Mouse (Mus musculus) CD4-positive helper T cell, adult 2 months (primary cell): ENCODE data around the gene Gm2832.
"Not testable (repeated sequence)": the region's sequence is repeated elsewhere in the genome, so short reads cannot be mapped to it uniquely, and the experiment has no call there.

ENCODE experiments used
- DNase-seq: peaks from one replicate; pipeline ENCODE4 v3.0.0-alpha.2; 2012; ENCODE audit warnings: low read depth, missing footprints, low spot score

Gene Gm2832

DNA sequence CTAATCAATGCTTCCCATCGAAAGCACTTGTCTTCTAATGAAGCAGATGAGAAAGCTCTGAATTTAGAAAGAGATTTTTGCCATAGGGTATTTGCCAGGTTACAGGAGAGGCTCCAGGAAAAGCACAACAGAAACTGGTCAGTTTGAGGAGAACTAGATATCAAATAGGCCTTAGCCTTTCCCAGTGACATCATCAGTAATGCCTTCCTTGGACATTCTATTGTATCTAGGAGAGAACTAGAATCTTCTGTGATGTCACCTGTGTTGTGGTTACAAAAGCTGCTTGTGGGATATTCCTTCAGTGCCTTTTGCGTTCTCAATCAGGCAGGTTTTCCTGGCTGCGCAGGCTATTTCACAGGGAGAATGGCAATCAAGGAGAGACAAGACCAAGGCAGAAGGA is at the start of gene Gm2832:
TSS of gene Gm2832 (plus strand) at position 301 of the 400 bp plus-strand sequence.
- not testable (repeated sequence) for DNase-seq

DNA sequence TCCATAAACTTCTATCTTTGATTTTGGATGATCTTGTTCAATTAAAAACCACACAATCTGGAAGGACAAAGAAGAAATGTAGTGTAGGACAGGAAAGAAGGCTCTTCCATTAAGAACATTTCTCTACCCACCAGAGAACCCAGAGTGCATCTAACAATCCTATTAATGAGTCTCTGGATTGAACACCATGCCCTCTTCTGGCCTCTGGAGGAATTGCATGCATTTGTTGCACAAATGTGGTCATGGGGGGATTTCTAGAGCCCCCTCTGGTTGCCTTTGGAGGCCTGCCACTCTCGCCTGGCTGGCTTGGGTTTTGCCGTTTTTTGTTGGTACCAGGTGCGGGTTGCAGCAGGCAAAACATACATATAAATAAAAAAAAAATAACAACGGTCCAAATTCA is 15.3 kb upstream of the Gm2832 start:
- DNase-seq: not testable (repeated sequence)

DNA sequence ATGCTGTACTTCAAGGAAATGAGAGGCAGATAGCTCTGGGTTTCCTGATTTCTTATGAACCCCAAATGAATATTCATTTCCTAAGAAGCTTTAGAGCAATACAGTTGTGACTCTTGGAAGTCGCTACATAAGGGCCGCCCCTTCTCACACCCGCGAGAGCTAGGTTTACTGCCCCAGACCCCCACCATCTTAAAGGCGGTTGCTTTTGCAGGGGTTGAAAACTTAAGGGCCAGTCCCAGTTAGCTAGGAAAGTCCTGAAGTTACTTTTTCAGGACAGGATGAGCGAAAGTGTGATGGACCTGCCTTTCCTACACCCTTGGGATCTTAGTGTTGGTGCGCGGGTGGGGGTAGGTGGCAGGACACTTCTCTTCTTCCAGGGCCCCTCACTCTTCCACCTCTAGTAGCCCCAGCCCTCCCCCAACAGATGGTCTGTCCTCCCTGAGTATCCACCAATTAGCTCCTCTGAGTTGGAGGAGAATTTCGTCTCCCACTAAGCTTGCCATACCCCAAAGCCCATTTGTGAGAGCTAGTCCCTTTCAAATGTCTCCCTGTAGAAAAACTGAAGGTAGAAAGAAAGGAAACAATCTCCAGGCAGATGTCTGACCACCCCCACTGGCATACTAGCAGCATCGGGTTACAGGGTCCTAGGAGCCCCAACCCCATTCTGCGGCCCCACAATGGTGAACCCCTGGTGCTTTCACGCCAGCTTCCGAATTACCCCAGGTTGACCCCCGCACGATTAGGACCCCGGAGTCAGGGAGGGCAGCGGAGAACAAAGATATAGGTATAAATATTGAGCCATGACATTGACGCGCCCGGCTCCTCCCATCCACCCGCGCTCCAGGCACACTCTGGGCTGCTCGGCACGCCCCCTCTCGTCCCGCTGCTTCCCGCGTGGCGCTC is 14.5 kb upstream of the Gm2832 start:
- not testable (repeated sequence) for DNase-seq

DNA sequence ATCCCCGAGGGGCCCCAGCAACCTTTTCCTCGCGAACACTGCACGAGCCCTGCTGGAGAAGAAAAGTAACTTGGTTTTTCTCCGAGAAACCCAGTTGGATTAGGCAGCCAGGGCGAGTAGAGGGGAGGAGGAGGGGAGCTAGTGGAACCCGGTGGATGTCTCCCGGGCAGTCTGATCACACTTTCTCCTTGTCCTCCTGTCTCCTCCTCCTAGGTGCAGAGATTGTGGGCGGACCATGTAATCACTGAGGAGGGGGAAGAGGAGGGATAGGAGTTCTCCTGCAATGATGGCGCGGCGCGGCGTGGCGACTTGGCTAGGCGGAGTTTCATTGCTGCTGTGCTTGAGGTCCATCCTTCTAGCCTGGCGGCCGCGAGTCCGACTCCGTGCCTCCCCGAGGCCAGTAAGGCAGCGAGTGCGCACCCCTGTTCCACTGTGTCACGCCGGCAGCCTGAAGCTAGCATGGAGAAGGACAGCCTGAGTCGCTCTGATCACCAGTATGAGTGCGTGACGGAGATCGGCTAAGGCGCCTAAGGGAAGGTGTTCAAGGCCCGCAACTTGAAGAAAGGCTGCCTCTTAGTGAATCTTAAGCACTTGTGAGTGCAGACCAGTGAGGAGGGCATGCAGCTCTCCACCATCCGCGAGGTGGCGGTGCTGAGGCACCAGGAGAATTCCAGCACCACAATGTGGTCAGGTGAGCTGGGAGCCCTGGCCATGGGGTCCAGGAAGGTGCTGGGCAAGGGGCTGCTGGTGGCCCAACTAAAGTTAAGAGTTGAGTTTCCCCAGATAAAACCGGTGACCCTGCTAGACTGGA is 13.6 kb upstream of the Gm2832 start:
- not testable (repeated sequence) for DNase-seq

DNA sequence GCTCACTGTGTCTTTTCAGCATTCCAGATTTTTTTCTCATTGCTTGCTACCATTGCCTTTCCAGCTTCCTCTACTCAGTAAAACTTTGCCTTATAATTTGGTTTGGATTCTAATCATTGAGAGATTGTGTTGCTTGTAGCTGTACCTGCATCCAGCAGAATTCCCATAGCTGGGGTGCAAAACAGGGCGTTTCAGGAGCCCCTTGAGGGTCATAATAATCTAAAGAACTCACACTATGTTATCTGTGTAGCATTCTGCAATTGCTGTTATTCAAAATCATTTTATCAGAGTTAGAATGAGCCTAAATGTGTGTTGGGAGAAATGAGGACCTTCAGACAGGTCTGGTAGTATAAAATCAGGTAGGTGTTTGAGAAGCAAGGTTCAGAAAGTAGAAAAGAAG is 7.4 kb downstream of the Gm2832 start:
- not testable (repeated sequence) for DNase-seq
